In the genomic region with DNA sequence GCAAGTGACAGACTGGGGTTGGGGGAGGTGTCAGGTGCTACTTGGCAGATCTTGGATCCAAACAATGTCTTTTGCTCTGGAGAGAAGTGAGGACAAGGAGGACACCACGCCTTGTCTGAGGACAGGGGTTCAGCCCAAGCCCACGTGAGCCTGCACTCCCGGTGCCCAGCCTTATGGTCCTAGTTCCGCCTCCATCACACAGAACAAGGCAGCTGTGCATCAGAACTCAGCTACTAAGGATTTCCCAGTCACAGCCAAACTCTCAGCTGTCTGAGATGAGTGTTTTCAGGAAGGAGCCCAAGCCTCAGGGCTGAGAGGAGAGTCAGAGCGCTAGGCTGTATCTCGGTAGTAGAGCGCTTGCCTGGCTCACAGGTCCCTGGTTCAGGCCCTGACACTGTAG, we compare ENCODE assay signal across 10 mouse cellular contexts.
DNase-seq lines count a peak whose midpoint lies in the region; ATAC-seq and TF ChIP-seq lines count a peak whose summit lies in the region.
"Had no signal": no experiment of that assay in that cellular context is flagged by ENCODE, and none has a peak within 500 bp of the region (broad histone marks: within the 10 kb centered on the region; RNA-seq: fewer than 3 reads in every experiment).

No protein-coding gene starts in this region.

- H3ac ChIP-seq in myocyte (ENCODE audit: control insufficient read depth, insufficient read length), result no peak overlapping the region

- H3K27ac ChIP-seq in heart, embryonic 12.5 days (ENCODE audit: poor library complexity, severe bottlenecking), result peak overlapping the region; percentile 49; the same call in 1 of the 2 replicates
- 0 out of 2 replicates have a peak overlapping the region, but pooled peaks have one; percentile 3 for H3K27ac ChIP-seq in midbrain, embryonic 10.5 days (replicated peaks)
- H3K27ac ChIP-seq in midbrain, embryonic 16.5 days (ENCODE audit: low read length), result no peak overlapping the region
- H3K27ac ChIP-seq in hindbrain, embryonic 14.5 days, result no peak overlapping the region
- H3K27ac ChIP-seq: limb, embryonic 13.5 days had no signal

- peaks cover 25% of the 10 kb centered on the region for H3K4me1 ChIP-seq in heart, embryonic 12.5 days (replicated peaks)
- peaks cover 48% of the 10 kb centered on the region for H3K4me1 ChIP-seq in midbrain, embryonic 10.5 days
- H3K4me1 ChIP-seq in midbrain, embryonic 16.5 days (ENCODE audit: control insufficient read depth, insufficient read depth, low read length), result no peaks in the 10 kb centered on the region
- H3K4me1 ChIP-seq in hindbrain, embryonic 14.5 days (replicated peaks; ENCODE audit: control insufficient read depth, insufficient read depth, low read length), result no peaks in the 10 kb centered on the region

- TF ChIP-seq POLR2A in myocyte (IDR thresholded peaks at IDR 0.05; ENCODE audit: insufficient read length, low read depth), result no peak

- H3K4me3 ChIP-seq in heart, embryonic 12.5 days, result no peak overlapping the region
- no peak overlapping the region for H3K4me3 ChIP-seq in midbrain, embryonic 10.5 days
- H3K4me3 ChIP-seq in midbrain, embryonic 16.5 days (ENCODE audit: low read depth, low read length), result no peak overlapping the region
- H3K4me3 ChIP-seq in myocyte, result no peak overlapping the region
- H3K4me3 ChIP-seq in hindbrain, embryonic 14.5 days (replicated peaks; ENCODE audit: low read length), result no peak overlapping the region
- H3K4me3 ChIP-seq: limb, embryonic 13.5 days had no signal

- H3K79me2 ChIP-seq in myocyte (ENCODE audit: control insufficient read depth, insufficient read depth), result no peaks in the 10 kb centered on the region

- 53% methylated on average over 7 of the region's 7 CpGs for WGBS in heart, embryonic 12.5 days
- 84% methylated on average over 7 of the region's 7 CpGs for WGBS in midbrain, embryonic 10.5 days
- 77% methylated on average over 7 of the region's 7 CpGs for WGBS in midbrain, embryonic 16.5 days
- WGBS in hindbrain, embryonic 14.5 days, result 73% methylated on average over 7 of the region's 7 CpGs

- DNase-seq in adrenal gland, adult (ENCODE audit: inconsistent age in 2 of 2, low spot score in 1 of 2), result peak; percentile 56 to 68
- no peak for DNase-seq in adrenal gland, postnatal 25 days
- no peak for DNase-seq in heart, adult 9 months (ENCODE audit: low spot score in 2 of 2)
- no peak for DNase-seq in midbrain, embryonic 10.5 days (ENCODE audit: low spot score)
- DNase-seq in hindbrain, embryonic 14.5 days (ENCODE audit: low spot score), result no peak
- DNase-seq: spleen, adult 18-20 months had no signal

- no peak overlapping the region; the same call in 1 of the 2 replicates for H3K4me2 ChIP-seq in heart, embryonic 12.5 days
- H3K4me2 ChIP-seq in midbrain, embryonic 16.5 days (ENCODE audit: low read length), result no peak overlapping the region
- peak overlapping the region; percentile 25 for H3K4me2 ChIP-seq in myocyte (ENCODE audit: low read depth)
- H3K4me2 ChIP-seq in hindbrain, embryonic 14.5 days (replicated peaks), result no peak overlapping the region
- H3K4me2 ChIP-seq: limb, embryonic 13.5 days had no signal

- no peaks in the 10 kb centered on the region for H3K9me3 ChIP-seq in heart, embryonic 12.5 days (replicated peaks)
- no peaks in the 10 kb centered on the region for H3K9me3 ChIP-seq in midbrain, embryonic 10.5 days (replicated peaks)
- H3K9me3 ChIP-seq in midbrain, embryonic 16.5 days (replicated peaks; ENCODE audit: control insufficient read depth, low read length, poor library complexity, severe bottlenecking), result no peaks in the 10 kb centered on the region
- H3K9me3 ChIP-seq in hindbrain, embryonic 14.5 days (ENCODE audit: control insufficient read depth, low read length), result no peaks in the 10 kb centered on the region
- H3K9me3 ChIP-seq: limb, embryonic 13.5 days had no signal

- no peak for ATAC-seq in heart, embryonic 12.5 days (ENCODE audit: insufficient number of reproducible peaks, low FRiP score)
- ATAC-seq in midbrain, embryonic 16.5 days, result no peak
- ATAC-seq in hindbrain, embryonic 14.5 days (ENCODE audit: low FRiP score), result no peak

- H3K36me3 ChIP-seq in heart, embryonic 12.5 days, result no peaks in the 10 kb centered on the region
- no peaks in the 10 kb centered on the region for H3K36me3 ChIP-seq in midbrain, embryonic 10.5 days
- H3K36me3 ChIP-seq in midbrain, embryonic 16.5 days (ENCODE audit: control insufficient read depth, insufficient read depth, low read length), result no peaks in the 10 kb centered on the region
- no peaks in the 10 kb centered on the region for H3K36me3 ChIP-seq in myocyte (ENCODE audit: control insufficient read depth, insufficient read depth)
- H3K36me3 ChIP-seq in hindbrain, embryonic 14.5 days (replicated peaks; ENCODE audit: control insufficient read depth, insufficient read depth), result no peaks in the 10 kb centered on the region
- H3K36me3 ChIP-seq: limb, embryonic 13.5 days had no signal

- H3K27me3 ChIP-seq in heart, embryonic 12.5 days (replicated peaks), result no peaks in the 10 kb centered on the region
- H3K27me3 ChIP-seq in midbrain, embryonic 10.5 days (ENCODE audit: low read depth, poor library complexity, severe bottlenecking), result peaks cover 12% of the 10 kb centered on the region
- H3K27me3 ChIP-seq in midbrain, embryonic 16.5 days (ENCODE audit: control insufficient read depth, insufficient read depth, low read depth, low read length), result no peaks in the 10 kb centered on the region
- no peaks in the 10 kb centered on the region for H3K27me3 ChIP-seq in myocyte (ENCODE audit: control insufficient read depth, insufficient read depth, insufficient read length)
- no peaks in the 10 kb centered on the region for H3K27me3 ChIP-seq in hindbrain, embryonic 14.5 days (ENCODE audit: control insufficient read depth, insufficient read depth, low read length)
- H3K27me3 ChIP-seq: limb, embryonic 13.5 days had no signal

- H3K9ac ChIP-seq in heart, embryonic 12.5 days, result no peak overlapping the region
- H3K9ac ChIP-seq in midbrain, embryonic 16.5 days (ENCODE audit: low read depth, low read length), result no peak overlapping the region
- H3K9ac ChIP-seq in hindbrain, embryonic 14.5 days, result no peak overlapping the region
- H3K9ac ChIP-seq: limb, embryonic 13.5 days had no signal

TF ChIP-seq in myocyte, 11 proteins besides CTCF, POLR2A, EP300 and RAD21:
- TF ChIP-seq REST (IDR thresholded peaks at IDR 0.05; ENCODE audit: insufficient read depth, insufficient read length), result no peak
- TF ChIP-seq CEBPB (IDR thresholded peaks at IDR 0.05; ENCODE audit: insufficient read depth, poor library complexity, severe bottlenecking), result no peak
- peak; percentile 64 to 85 (median 77) for TF ChIP-seq MYOG (IDR thresholded peaks at IDR 0.05; ENCODE audit: control insufficient read depth in 1 of 3, insufficient read depth in 1 of 3, insufficient read length in 2 of 3, low read depth in 2 of 3)
- no peak for TF ChIP-seq MAX (IDR thresholded peaks at IDR 0.05; ENCODE audit: low read depth)
- TF ChIP-seq TCF12 (IDR thresholded peaks at IDR 0.05; ENCODE audit: insufficient read depth, poor library complexity, severe bottlenecking), result peak; percentile 15
- TF ChIP-seq SRF (IDR thresholded peaks at IDR 0.05; ENCODE audit: control insufficient read depth, insufficient read length, low read depth), result no peak
- peak; percentile 73 to 84 (median 77) for TF ChIP-seq MYOD1 (IDR thresholded peaks at IDR 0.05; ENCODE audit: control insufficient read depth in 1 of 3, insufficient read length in 2 of 3, low read depth in 2 of 3)
- peak; percentile 19 for TF ChIP-seq USF1 (IDR thresholded peaks at IDR 0.05; ENCODE audit: low read depth)
- no peak for TF ChIP-seq TCF3 (IDR thresholded peaks at IDR 0.05; ENCODE audit: insufficient read length, low read depth)
- TF ChIP-seq POLR2AphosphoS2 (IDR thresholded peaks at IDR 0.05; ENCODE audit: insufficient read length, low read depth), result no peak

Comparison
In these comparisons a context has a peak if more than half of its experiments do, and no peak if none do; other contexts are left out.
1. DNase-seq: peak in adrenal gland, adult (2 of 2); none in adrenal gland, postnatal 25 days (single experiment), heart, adult 9 months (0 of 2), midbrain, embryonic 10.5 days (single experiment) and hindbrain, embryonic 14.5 days (single experiment).
2. H3K27ac ChIP-seq: peak in heart, embryonic 12.5 days (single experiment) and midbrain, embryonic 10.5 days (single experiment); none in midbrain, embryonic 16.5 days (single experiment) and hindbrain, embryonic 14.5 days (single experiment).